Mouse (Mus musculus) intestine, postnatal 0 days (tissue): Measurements from ENCODE around the gene Pecam1. TPM values are rescaled to one million over a fixed set of nuclear protein-coding genes. Genes with fewer than 3 reads are reported as not detected.
"Not testable (repeated sequence)": the region's sequence is repeated elsewhere in the genome, so short reads cannot be mapped to it uniquely, and the experiment has no call there.

ENCODE experiments used
- ATAC-seq: fragments of 200-750 bp; cut with Nextera tagmentation; 2 replicates; pipeline ENCODE4 v1.8.0; 2017; ENCODE audit warnings: mild to moderate bottlenecking, moderate TSS enrichment, moderate library complexity
- H3K27ac ChIP-seq: fragments of 300-500 bp; sonication (generic); 2 replicates; pipeline ENCODE4 v1.5.1; 2014; ENCODE audit warnings: mild to moderate bottlenecking, low read depth, low read length, moderate library complexity
- H3K27me3 ChIP-seq: fragments of 300-500 bp; sonication (generic); replicated peaks from 2 replicates; pipeline ENCODE4 v1.6.1; 2014; ENCODE audit warnings: low read length, mixed read lengths; ENCODE audit not compliant: control insufficient read depth, insufficient read depth
- H3K36me3 ChIP-seq: fragments of 300-500 bp; sonication (generic); 2 replicates; pipeline ENCODE4 v1.6.1; 2014; ENCODE audit warnings: mild to moderate bottlenecking, moderate library complexity; ENCODE audit not compliant: control insufficient read depth, insufficient read depth
- H3K4me1 ChIP-seq: fragments of 300-500 bp; sonication (generic); replicated peaks from 2 replicates; pipeline ENCODE4 v1.6.1; 2014; ENCODE audit warnings: antibody characterized with exemption, low read length, mixed read lengths; ENCODE audit not compliant: control insufficient read depth, insufficient read depth
- H3K4me2 ChIP-seq: fragments of 300-500 bp; sonication (generic); replicated peaks from 2 replicates; pipeline ENCODE4 v1.6.1; 2014; ENCODE audit warnings: low read depth, mild to moderate bottlenecking, moderate library complexity
- H3K4me3 ChIP-seq: fragments of 300-500 bp; sonication (generic); 2 replicates; pipeline ENCODE4 v1.5.1; 2014; ENCODE audit warnings: low read depth, low read length
- H3K9ac ChIP-seq: fragments of 300-500 bp; sonication (generic); 2 replicates; pipeline ENCODE4 v1.6.1; 2014; ENCODE audit warnings: mild to moderate bottlenecking, low read depth, low read length
- H3K9me3 ChIP-seq: fragments of 300-500 bp; sonication (generic); 2 replicates; pipeline ENCODE4 v1.6.1; 2016; ENCODE audit warnings: mixed run types; ENCODE audit not compliant: control insufficient read depth
- CTCF ChIP-seq: sonication (generic); IDR thresholded peaks from 2 replicates; pipeline ENCODE4 v1.5.1; 2016; ENCODE audit warnings: low read depth, mild to moderate bottlenecking, control low read depth, antibody characterized with exemption, moderate library complexity
- WGBS: fragments of 180-500 bp; shearing (Covaris S2); extraction: QIAGEN DNeasy Blood & Tissue Kit; methylation state at CpG from one replicate; pipeline ENCODE4 v1.1.7; 2014; 5-methylcytosine and 5-hydroxymethylcytosine counted together
- polyA plus RNA-seq: library from polyadenylated mRNA; unstranded; fragments of >200 nt; fragmentation: Nextera tagmentation; extraction: Ambion mirVana; gene quantifications from 2 replicates; pipeline ENCODE4 v1.2.1, GENCODE M21; 2015

Pecam1 gene
- polyA plus RNA-seq, 1 experiment from 2014 or later, result 26.1 TPM

DNA sequence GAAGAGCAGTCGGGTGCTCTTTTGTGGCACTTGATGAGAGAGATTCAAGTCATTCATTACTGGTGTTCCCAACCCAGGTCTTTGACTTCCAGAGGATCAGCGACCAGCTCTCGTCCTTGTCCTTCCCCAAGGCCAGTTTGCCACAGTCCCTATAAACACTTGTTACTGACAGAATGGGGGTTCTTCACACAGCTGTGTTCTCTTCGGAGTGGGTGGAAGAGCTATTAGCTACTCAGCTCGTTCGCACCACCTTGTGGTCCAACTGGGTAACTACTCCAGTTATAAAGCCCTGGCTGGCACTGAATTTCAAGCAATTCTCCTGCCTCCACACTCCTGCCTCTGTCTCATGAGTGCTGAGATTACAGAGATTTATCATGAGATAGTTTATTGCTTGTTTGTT lies 122.7 kb downstream of the Pecam1 start:
- no peak overlapping the region for H3K27ac ChIP-seq
- H3K36me3 ChIP-seq, result no peaks in the 10 kb centered on the region
- no peaks in the 10 kb centered on the region for H3K9me3 ChIP-seq
- no peak overlapping the region for H3K4me2 ChIP-seq
- H3K4me3 ChIP-seq, result no peak overlapping the region
- WGBS, result 18% methylated on average over 6 of the region's 6 CpGs
- ATAC-seq, result peak; percentile 41; the same call in 1 of the 2 replicates
- H3K27me3 ChIP-seq, result no peaks in the 10 kb centered on the region
- no peak overlapping the region for H3K9ac ChIP-seq
- peak; percentile 94 for TF ChIP-seq CTCF
- H3K4me1 ChIP-seq, result no peaks in the 10 kb centered on the region

DNA sequence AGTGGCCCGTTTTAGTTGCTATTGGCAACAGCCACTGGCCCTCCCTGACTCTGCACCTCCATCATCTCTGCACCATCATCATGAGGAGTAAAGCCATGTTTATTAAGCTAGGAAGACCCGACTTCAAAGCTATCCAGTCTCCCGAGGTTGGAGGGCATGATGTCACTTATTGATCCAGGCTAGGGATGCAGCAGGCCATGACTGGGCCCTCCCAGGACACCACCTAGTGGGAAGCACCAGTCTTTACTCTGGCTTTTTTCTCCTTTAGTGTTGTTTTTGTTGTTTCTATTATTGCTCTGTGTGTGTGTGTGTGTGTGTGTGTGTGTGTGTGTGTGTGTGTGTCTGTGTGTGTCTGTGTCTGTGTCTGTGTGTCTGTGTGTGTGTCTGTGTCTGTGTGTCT lies 124.9 kb downstream of the Pecam1 start:
- no peak for ATAC-seq
- 40% methylated on average over 3 of the region's 3 CpGs for WGBS

DNA sequence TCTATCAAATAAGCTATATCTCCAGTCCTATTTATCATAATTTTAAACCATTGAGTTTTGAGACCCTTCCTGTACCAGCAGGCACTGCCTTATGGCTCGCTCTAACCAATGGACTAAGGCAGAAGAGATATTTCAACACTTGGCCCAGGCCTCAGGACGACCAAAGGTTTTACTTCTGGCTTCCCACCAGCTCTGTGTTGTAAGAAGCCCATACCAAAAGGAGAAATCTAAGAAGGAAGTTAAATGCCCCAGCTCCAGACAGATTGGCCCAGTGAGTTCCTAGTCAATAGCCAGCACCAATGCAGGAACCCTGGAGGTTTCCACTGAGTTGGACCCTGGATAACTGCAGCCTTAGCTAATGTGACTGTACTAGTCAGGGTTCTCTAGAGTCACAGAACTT lies 126.8 kb downstream of the Pecam1 start:
- H3K27me3 ChIP-seq, result no peaks in the 10 kb centered on the region
- no peak overlapping the region for H3K4me3 ChIP-seq
- no peaks in the 10 kb centered on the region for H3K9me3 ChIP-seq
- no peak for ATAC-seq
- H3K9ac ChIP-seq, result no peak overlapping the region
- no peaks in the 10 kb centered on the region for H3K4me1 ChIP-seq
- WGBS, result 78% methylated on average over 2 of the region's 2 CpGs
- H3K4me2 ChIP-seq, result no peak overlapping the region
- no peak for TF ChIP-seq CTCF
- no peaks in the 10 kb centered on the region for H3K36me3 ChIP-seq
- no peak overlapping the region for H3K27ac ChIP-seq

More for the DNA sequence above, 124.9 kb downstream of the Pecam1 start:
- Histone ChIP-seq H3K27me3 (no peaks in the 10 kb centered on the region), H3K36me3 (no peaks in the 10 kb centered on the region), H3K4me1 (no peaks in the 10 kb centered on the region), H3K27ac (no peak overlapping the region), H3K4me2 (no peak overlapping the region), H3K4me3 (no peak overlapping the region), H3K9me3 (no peaks in the 10 kb centered on the region), H3K9ac (no peak overlapping the region)
- TF ChIP-seq CTCF, result peak; percentile 48

DNA sequence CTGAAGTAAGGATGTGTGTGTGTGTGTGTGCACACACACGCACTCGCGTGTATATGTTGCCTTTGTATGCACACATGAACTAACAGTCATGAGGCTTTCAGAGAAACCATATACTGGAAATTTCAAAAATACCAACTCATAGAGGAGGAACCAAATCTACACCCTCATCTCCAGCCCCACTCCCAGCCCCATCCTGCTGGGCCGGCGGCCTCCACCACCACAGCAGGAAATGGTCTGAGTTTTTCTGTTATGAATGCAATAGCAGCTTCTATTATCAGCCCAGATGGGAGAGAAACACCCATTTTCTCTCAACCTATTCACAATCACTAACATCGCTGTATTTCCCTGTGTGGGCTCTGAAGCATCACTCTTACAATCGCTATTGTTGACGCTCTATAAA lies 128.4 kb downstream of the Pecam1 start:
- no peaks in the 10 kb centered on the region for H3K27me3 ChIP-seq
- no peaks in the 10 kb centered on the region for H3K36me3 ChIP-seq
- no peak overlapping the region for H3K4me2 ChIP-seq
- no peaks in the 10 kb centered on the region for H3K9me3 ChIP-seq
- WGBS, result 83% methylated on average over 8 of the region's 8 CpGs
- no peak overlapping the region for H3K27ac ChIP-seq
- no peak for ATAC-seq
- H3K4me3 ChIP-seq, result no peak overlapping the region
- no peak overlapping the region for H3K9ac ChIP-seq
- no peaks in the 10 kb centered on the region for H3K4me1 ChIP-seq
- no peak for TF ChIP-seq CTCF

DNA sequence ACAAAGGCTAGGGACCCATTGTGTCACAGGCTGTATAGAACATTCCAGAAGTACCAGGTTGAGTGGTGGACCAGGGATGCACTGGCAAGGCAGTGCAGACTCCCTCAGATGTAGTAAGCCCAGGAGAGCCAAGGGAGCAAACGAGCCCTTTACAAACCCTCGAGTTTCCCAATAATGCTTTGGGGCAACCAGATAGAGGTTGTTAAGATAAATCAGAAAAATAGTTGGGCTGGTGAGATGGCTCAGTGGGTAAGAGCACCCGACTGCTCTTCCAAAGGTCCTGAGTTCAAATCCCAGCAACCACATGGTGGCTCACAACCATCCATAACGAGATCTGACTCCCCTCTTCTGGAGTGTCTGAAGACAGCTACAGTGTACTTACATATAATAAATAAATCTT lies 131.7 kb downstream of the Pecam1 start:
- H3K4me2 ChIP-seq, H3K9ac ChIP-seq, H3K27ac ChIP-seq, H3K4me3 ChIP-seq, H3K9me3 ChIP-seq, H3K36me3 ChIP-seq, ATAC-seq, H3K4me1 ChIP-seq, H3K27me3 ChIP-seq: not testable (repeated sequence)
- 86% methylated on average over 3 of the region's 4 CpGs for WGBS

DNA sequence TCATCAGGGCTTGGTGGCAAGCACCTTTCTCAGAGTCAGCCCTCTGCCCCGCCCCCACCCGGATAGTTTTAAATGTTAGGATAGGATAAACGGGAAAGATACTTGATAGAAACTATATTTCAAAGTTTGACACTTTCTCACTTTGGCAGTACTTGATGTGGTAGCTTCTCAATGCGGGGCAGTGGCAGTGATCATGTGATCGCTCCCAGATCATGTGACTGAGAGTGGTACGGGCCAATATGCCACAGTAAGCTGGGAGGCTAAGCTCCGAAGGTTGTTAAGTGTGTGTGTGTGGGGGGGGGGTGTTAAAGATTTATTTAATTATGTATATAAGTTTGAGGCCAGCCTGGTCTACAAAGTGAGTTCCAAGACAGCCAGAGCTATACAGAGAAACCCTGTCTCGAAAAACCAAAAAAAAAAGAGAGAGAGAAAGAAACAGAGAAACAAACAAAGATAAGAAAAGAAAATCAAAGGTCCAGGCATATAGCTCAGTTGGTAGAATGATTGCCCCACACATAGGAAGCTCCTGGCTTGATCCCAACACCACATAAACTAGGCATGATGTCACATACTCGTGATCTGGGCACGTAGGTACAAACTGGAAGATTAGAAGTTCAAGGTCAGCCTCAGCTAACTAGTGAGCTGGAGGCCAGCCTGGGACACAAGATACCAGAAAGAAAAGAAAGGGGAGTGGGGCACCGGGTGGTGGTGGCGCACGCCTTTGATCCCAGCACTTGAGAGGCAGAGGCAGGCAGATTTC lies 132.4 kb downstream of the Pecam1 start:
- no peaks in the 10 kb centered on the region for H3K27me3 ChIP-seq
- no peak overlapping the region for H3K27ac ChIP-seq
- H3K36me3 ChIP-seq, result no peaks in the 10 kb centered on the region
- 64% methylated on average over 13 of the region's 13 CpGs for WGBS
- H3K4me2 ChIP-seq, result no peak overlapping the region
- H3K9ac ChIP-seq, result no peak overlapping the region
- H3K9me3 ChIP-seq, result no peaks in the 10 kb centered on the region
- peaks cover 4% of the 10 kb centered on the region; the same call in 1 of the 2 replicates for H3K4me1 ChIP-seq
- TF ChIP-seq CTCF, result no peak
- 0 out of 2 replicates have a peak, but pooled peaks have one; percentile 31 for ATAC-seq
- H3K4me3 ChIP-seq, result no peak overlapping the region
